Mouse (Mus musculus) retina, postnatal 7 days (tissue): Measurements from ENCODE around the gene A830031A19Rik.

ENCODE experiments used
- DNase-seq: peaks from one replicate; pipeline ENCODE4 v3.0.0-alpha.2; 2012; ENCODE audit warnings: low read depth, low spot score

Gene A830031A19Rik

GRCm38 (mm10) chr11:24008976-24009375 lies 65.9 kb downstream of the A830031A19Rik start:
- no peak for DNase-seq

DNA sequence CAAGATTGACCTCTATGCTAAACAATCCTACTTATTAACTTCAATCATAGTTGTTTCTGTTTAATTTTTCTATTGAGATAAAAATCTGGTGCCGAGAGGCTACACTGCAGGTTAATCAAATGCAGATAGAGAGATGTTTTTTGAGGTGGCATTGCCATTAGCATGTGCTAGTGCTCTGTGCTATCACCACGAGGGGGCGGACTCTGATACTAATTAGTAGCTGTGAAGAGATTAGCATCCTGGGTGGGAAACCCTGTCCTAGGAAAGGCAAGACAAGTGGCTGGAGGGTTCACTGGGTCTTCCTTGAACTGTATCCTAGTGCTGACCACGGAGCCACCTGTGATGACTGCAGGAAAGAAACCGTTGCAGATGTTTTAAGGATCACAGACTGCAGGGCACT lies 66.6 kb downstream of the A830031A19Rik start:
- DNase-seq, result no peak

DNA sequence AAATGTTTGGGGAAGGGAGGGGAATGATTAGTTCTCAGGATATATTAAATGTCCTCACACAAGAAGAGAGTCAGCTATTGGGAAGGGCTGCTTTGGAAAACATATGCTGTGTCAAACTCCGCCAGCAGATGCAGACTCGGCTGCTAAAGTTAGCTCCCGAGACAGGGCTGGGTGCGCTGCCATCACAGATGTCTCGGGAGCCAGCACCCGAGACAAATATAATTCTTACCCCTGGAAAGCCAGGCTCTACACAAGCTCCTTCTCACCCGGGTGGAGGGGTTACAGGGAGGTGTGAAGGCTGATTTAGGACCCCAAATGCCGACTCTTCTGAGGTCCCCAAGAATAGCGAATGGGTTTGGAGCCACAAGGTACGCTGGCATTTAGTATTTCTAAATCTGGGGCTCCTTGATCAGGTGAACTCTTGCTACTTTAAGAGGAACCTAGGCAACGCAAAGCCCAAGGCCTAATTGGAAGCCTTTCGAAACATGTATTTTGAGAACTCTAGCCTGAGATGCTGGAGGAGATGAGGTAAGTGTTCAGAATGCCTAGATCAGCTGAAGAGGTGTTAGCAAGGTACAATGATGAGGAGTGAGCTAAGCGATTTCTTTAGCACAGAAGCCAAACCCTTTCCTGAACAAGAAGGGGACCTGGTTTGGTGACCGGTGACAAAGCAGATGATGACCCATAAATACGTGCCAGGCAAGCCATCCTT lies 69.3 kb downstream of the A830031A19Rik start:
- DNase-seq, result no peak

DNA sequence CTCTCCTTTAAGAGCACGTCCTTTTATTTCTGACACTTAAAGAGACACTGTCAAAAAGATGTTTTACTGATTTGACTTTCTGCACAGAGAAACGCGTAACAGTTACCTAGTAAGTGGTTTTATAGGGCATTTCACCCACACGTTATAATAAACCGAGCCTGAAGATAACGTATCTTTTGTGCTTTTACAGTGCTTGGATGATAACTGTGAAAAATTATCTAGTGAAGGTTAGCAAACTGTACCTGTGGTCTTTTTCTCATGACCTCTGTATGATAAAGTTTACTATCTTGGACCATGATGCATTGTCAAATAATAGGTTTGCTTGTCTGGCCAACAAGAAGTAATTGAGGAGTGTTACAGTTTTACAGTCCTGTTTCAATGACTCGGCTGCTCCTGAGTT lies 74.2 kb downstream of the A830031A19Rik start:
- no peak for DNase-seq
